Mouse (Mus musculus) erythroblast, adult 5-6 weeks (primary cell): ENCODE measurements around the gene Dennd4b. TPM values are rescaled to one million over a fixed set of nuclear protein-coding genes. Genes with fewer than 3 reads are reported as not detected.

Experiments
- total RNA-seq, 2 experiments: library from RNA; stranded (forward) in 1 of 2; stranded (reverse) in 1 of 2; fragments of 150-400 nt in 1 of 2; fragments of 200-764, 138-1000 nt in 1 of 2; gene quantifications; 2 replicates each; pipeline versions ENCODE4 v1.2.3 to v1.2.4; 2015 to 2017; ENCODE audit warnings: low replicate concordance in 2 of 2

Dennd4b gene
- total RNA-seq, 2 experiments from 2014 or later: 6.1 to 18.4 TPM

Other genes with a start within 250 kb of the Dennd4b start
- 10.4 and 15.0 TPM in 2 replicates for gene 4933434E20Rik, start 213.5 kb upstream of the Dennd4b start, total RNA-seq (2015; ENCODE audit: low replicate concordance)
- 16.3 and 17.6 TPM in 2 replicates for gene 4933434E20Rik, start 213.5 kb upstream of the Dennd4b start, total RNA-seq (2017; ENCODE audit: low replicate concordance)
- 124 and 134 TPM in 2 replicates for gene Ubap2l, start 212.6 kb upstream of the Dennd4b start, total RNA-seq (2015; ENCODE audit: low replicate concordance)
- gene Ubap2l, start 212.6 kb upstream of the Dennd4b start, total RNA-seq (2017; ENCODE audit: low replicate concordance): 106 and 129 TPM in 2 replicates
- gene Tpm3, start 192.5 kb upstream of the Dennd4b start, total RNA-seq (2015; ENCODE audit: low replicate concordance): 132 and 146 TPM in 2 replicates
- 200 and 233 TPM in 2 replicates for gene Tpm3, start 192.5 kb upstream of the Dennd4b start, total RNA-seq (2017; ENCODE audit: low replicate concordance)
- gene Nup210l, start 161.1 kb upstream of the Dennd4b start, total RNA-seq (2015; ENCODE audit: low replicate concordance): 0.58 TPM in 1 of 2 replicates, not detected in the other
- 0.09 and 0.14 TPM in 2 replicates for gene Nup210l, start 161.1 kb upstream of the Dennd4b start, total RNA-seq (2017; ENCODE audit: low replicate concordance)
- 686 and 1,022 TPM in 2 replicates for gene Rps27, start 51.5 kb upstream of the Dennd4b start, total RNA-seq (2015; ENCODE audit: low replicate concordance)
- gene Rps27, start 51.5 kb upstream of the Dennd4b start, total RNA-seq (2017; ENCODE audit: low replicate concordance): 662 and 738 TPM in 2 replicates
- 0.77 and 1.5 TPM in 2 replicates for gene Rab13, start 51.5 kb upstream of the Dennd4b start, total RNA-seq (2015; ENCODE audit: low replicate concordance)
- gene Rab13, start 51.5 kb upstream of the Dennd4b start, total RNA-seq (2017; ENCODE audit: low replicate concordance): 0.84 TPM in 1 of 2 replicates, not detected in the other
- gene Jtb, start 33.6 kb upstream of the Dennd4b start, total RNA-seq (2015; ENCODE audit: low replicate concordance): 23.8 and 26.5 TPM in 2 replicates
- gene Jtb, start 33.6 kb upstream of the Dennd4b start, total RNA-seq (2017; ENCODE audit: low replicate concordance): 7.3 and 8.9 TPM in 2 replicates
- gene Creb3l4, start 21.7 kb upstream of the Dennd4b start, total RNA-seq (2015; ENCODE audit: low replicate concordance): not detected in 2 replicates
- not detected in 2 replicates for gene Creb3l4, start 21.7 kb upstream of the Dennd4b start, total RNA-seq (2017; ENCODE audit: low replicate concordance)
- gene Slc39a1, start 17.0 kb upstream of the Dennd4b start, total RNA-seq (2015; ENCODE audit: low replicate concordance): 2.5 and 10.6 TPM in 2 replicates
- gene Slc39a1, start 17.0 kb upstream of the Dennd4b start, total RNA-seq (2017; ENCODE audit: low replicate concordance): 8.7 and 9.5 TPM in 2 replicates
- 14.2 and 17.5 TPM in 2 replicates for gene Crtc2, start 11.0 kb upstream of the Dennd4b start, total RNA-seq (2015; ENCODE audit: low replicate concordance)
- 2.4 and 4.4 TPM in 2 replicates for gene Crtc2, start 11.0 kb upstream of the Dennd4b start, total RNA-seq (2017; ENCODE audit: low replicate concordance)
- 51.0 and 65.5 TPM in 2 replicates for gene Gatad2b, start 28.0 kb downstream of the Dennd4b start, total RNA-seq (2015; ENCODE audit: low replicate concordance)
- gene Gatad2b, start 28.0 kb downstream of the Dennd4b start, total RNA-seq (2017; ENCODE audit: low replicate concordance): 41.8 and 47.2 TPM in 2 replicates
- gene Slc27a3, start 124.8 kb downstream of the Dennd4b start, total RNA-seq (2015; ENCODE audit: low replicate concordance): not detected in 2 replicates
- 0.68 TPM in 1 of 2 replicates, not detected in the other for gene Slc27a3, start 124.8 kb downstream of the Dennd4b start, total RNA-seq (2017; ENCODE audit: low replicate concordance)
- gene Ints3, start 168.4 kb downstream of the Dennd4b start, total RNA-seq (2015; ENCODE audit: low replicate concordance): 6.0 and 6.9 TPM in 2 replicates
- gene Ints3, start 168.4 kb downstream of the Dennd4b start, total RNA-seq (2017; ENCODE audit: low replicate concordance): 5.1 and 10.5 TPM in 2 replicates
- not detected in 2 replicates for gene Npr1, start 200.7 kb downstream of the Dennd4b start, total RNA-seq (2015; ENCODE audit: low replicate concordance)
- gene Npr1, start 200.7 kb downstream of the Dennd4b start, total RNA-seq (2017; ENCODE audit: low replicate concordance): 0.84 TPM in 1 of 2 replicates, not detected in the other
- 25.9 and 29.9 TPM in 2 replicates for gene Ilf2, start 210.9 kb downstream of the Dennd4b start, total RNA-seq (2015; ENCODE audit: low replicate concordance)
- 37.6 and 44.0 TPM in 2 replicates for gene Ilf2, start 210.9 kb downstream of the Dennd4b start, total RNA-seq (2017; ENCODE audit: low replicate concordance)
- gene Snapin, start 225.8 kb downstream of the Dennd4b start, total RNA-seq (2015; ENCODE audit: low replicate concordance): 6.3 and 11.5 TPM in 2 replicates
- gene Snapin, start 225.8 kb downstream of the Dennd4b start, total RNA-seq (2017; ENCODE audit: low replicate concordance): 10.7 and 13.4 TPM in 2 replicates
- 33.0 and 49.1 TPM in 2 replicates for gene Chtop, start 244.3 kb downstream of the Dennd4b start, total RNA-seq (2015; ENCODE audit: low replicate concordance)
- gene Chtop, start 244.3 kb downstream of the Dennd4b start, total RNA-seq (2017; ENCODE audit: low replicate concordance): 37.8 and 45.3 TPM in 2 replicates
- gene S100a1, start 249.2 kb downstream of the Dennd4b start, total RNA-seq (2015; ENCODE audit: low replicate concordance): 41.3 and 51.2 TPM in 2 replicates
- gene S100a1, start 249.2 kb downstream of the Dennd4b start, total RNA-seq (2017; ENCODE audit: low replicate concordance): 15.3 and 28.6 TPM in 2 replicates
- gene S100a13, start 249.2 kb downstream of the Dennd4b start, total RNA-seq (2015; ENCODE audit: low replicate concordance): 1.9 and 18.0 TPM in 2 replicates
- gene S100a13, start 249.2 kb downstream of the Dennd4b start, total RNA-seq (2017; ENCODE audit: low replicate concordance): 22.4 and 31.6 TPM in 2 replicates